Mouse (Mus musculus) hindbrain, embryonic 14.5 days (tissue): ENCODE measurements around the gene Cln3. TPM values are rescaled to one million over a fixed set of nuclear protein-coding genes. Genes with fewer than 3 reads are reported as not detected.

Experiments used
- ATAC-seq: fragments of 200-750 bp; cut with Nextera tagmentation; 2 replicates; pipeline ENCODE4 v1.8.0; 2017; ENCODE audit warnings: moderate number of reproducible peaks, mild to moderate bottlenecking, moderate TSS enrichment, moderate library complexity; ENCODE audit not compliant: low FRiP score
- DNase-seq: peaks from one replicate; pipeline ENCODE4 v3.0.0-alpha.2; 2015; ENCODE audit warnings: low spot score
- H3K27ac ChIP-seq: fragments of 300-500 bp; sonication (generic); 2 replicates; pipeline ENCODE4 v1.5.1; 2014; ENCODE audit warnings: mild to moderate bottlenecking, moderate library complexity
- H3K27me3 ChIP-seq: fragments of 300-500 bp; sonication (generic); 2 replicates; pipeline ENCODE4 v1.6.1; 2014; ENCODE audit warnings: mild to moderate bottlenecking, low read length, mixed read lengths; ENCODE audit not compliant: control insufficient read depth, insufficient read depth
- H3K36me3 ChIP-seq: fragments of 300-500 bp; sonication (generic); replicated peaks from 2 replicates; pipeline ENCODE4 v1.6.1; 2014; ENCODE audit not compliant: control insufficient read depth, insufficient read depth
- H3K4me1 ChIP-seq: fragments of 300-500 bp; sonication (generic); replicated peaks from 2 replicates; pipeline ENCODE4 v1.6.1; 2014; ENCODE audit warnings: antibody characterized with exemption, low read length, mixed read lengths; ENCODE audit not compliant: control insufficient read depth, insufficient read depth
- H3K4me2 ChIP-seq: fragments of 300-500 bp; sonication (generic); replicated peaks from 2 replicates; pipeline ENCODE4 v1.6.1; 2014; ENCODE audit warnings: mild to moderate bottlenecking, moderate library complexity
- H3K4me3 ChIP-seq: fragments of 300-500 bp; sonication (generic); replicated peaks from 2 replicates; pipeline ENCODE4 v1.5.1; 2014; ENCODE audit warnings: mild to moderate bottlenecking, low read length
- H3K9ac ChIP-seq: fragments of 300-500 bp; sonication (generic); 2 replicates; pipeline ENCODE4 v1.6.1; 2014
- H3K9me3 ChIP-seq: fragments of 300-500 bp; sonication (generic); 2 replicates; pipeline ENCODE4 v1.6.1; 2016; ENCODE audit warnings: low read length; ENCODE audit not compliant: control insufficient read depth
- WGBS: fragments of 180-500 bp; shearing (Covaris S2); extraction: QIAGEN DNeasy Blood & Tissue Kit; methylation state at CpG from one replicate; pipeline ENCODE4 v1.1.7; 2014; 5-methylcytosine and 5-hydroxymethylcytosine counted together
- polyA plus RNA-seq: library from polyadenylated mRNA; unstranded; fragments of >200 nt; fragmentation: Nextera tagmentation; extraction: Ambion mirVana; gene quantifications from 2 replicates; pipeline ENCODE4 v1.2.1, GENCODE M21; 2014

Cln3 gene
- polyA plus RNA-seq, 1 experiment from 2014 or later = 24.8 TPM

- Histone ChIP-seq H3K4me2 (no peak overlapping the region), H3K9ac (no peak overlapping the region), H3K4me1 (no peaks in the 10 kb centered on the region), H3K4me3 (no peak overlapping the region), H3K27ac (no peak overlapping the region), H3K27me3 (no peaks in the 10 kb centered on the region), H3K36me3 (peaks cover 73% of the 10 kb centered on the region), H3K9me3 (no peaks in the 10 kb centered on the region)
- ATAC-seq (no peak), DNase-seq (no peak)
- 93% methylated on average over 2 of the region's 2 CpGs for WGBS
These were observed 40.0 kb downstream of the Cln3 start for GRCm38 (mm10) chr7:126545631-126546030.

- Histone ChIP-seq H3K4me2 (no peak overlapping the region), H3K9me3 (no peaks in the 10 kb centered on the region), H3K4me3 (no peak overlapping the region), H3K4me1 (no peaks in the 10 kb centered on the region), H3K27me3 (peaks cover 7% of the 10 kb centered on the region), H3K9ac (no peak overlapping the region), H3K36me3 (peaks cover 33% of the 10 kb centered on the region), H3K27ac (no peak overlapping the region)
- WGBS = 81% methylated on average over 1 of the region's 1 CpGs
- DNase-seq (no peak), ATAC-seq (no peak)
These were observed 44.0 kb downstream of the Cln3 start for GRCm38 (mm10) chr7:126541661-126542060.

GRCm38 (mm10) chr7:126537820-126538585, 47.6 kb downstream of the Cln3 start:
- Histone ChIP-seq H3K4me3 (no peak overlapping the region), H3K27ac (no peak overlapping the region), H3K36me3 (no peaks in the 10 kb centered on the region), H3K27me3 (peaks cover 14% of the 10 kb centered on the region), H3K4me2 (no peak overlapping the region), H3K4me1 (no peaks in the 10 kb centered on the region), H3K9me3 (no peaks in the 10 kb centered on the region), H3K9ac (no peak overlapping the region)
- no peak for ATAC-seq
- no peak for DNase-seq
- WGBS = 83% methylated on average over 5 of the region's 5 CpGs

- Histone ChIP-seq H3K9ac (peak overlapping the region; percentile 56; the same call in 1 of the 2 replicates), H3K4me2 (peak overlapping the region; percentile 79), H3K27ac (no peak overlapping the region), H3K36me3 (no peaks in the 10 kb centered on the region), H3K27me3 (peaks cover 14% of the 10 kb centered on the region), H3K4me3 (peak overlapping the region; percentile 41), H3K4me1 (no peaks in the 10 kb centered on the region), H3K9me3 (no peaks in the 10 kb centered on the region)
- 53% methylated on average over 9 of the region's 9 CpGs for WGBS
- no peak for DNase-seq
- no peak for ATAC-seq
These were observed 49.2 kb downstream of the Cln3 start for GRCm38 (mm10) chr7:126536466-126536865.

- no peaks in the 10 kb centered on the region for H3K36me3 ChIP-seq
- H3K27me3 ChIP-seq = peaks cover 14% of the 10 kb centered on the region
- no peaks in the 10 kb centered on the region for H3K9me3 ChIP-seq
- no peak overlapping the region for H3K27ac ChIP-seq
- no peak for ATAC-seq
- H3K4me2 ChIP-seq = peak overlapping the region; percentile 79
- DNase-seq = peak; percentile 28
- WGBS = 2% methylated on average over 28 of the region's 28 CpGs
- H3K4me3 ChIP-seq = peak overlapping the region; percentile 41
- no peaks in the 10 kb centered on the region for H3K4me1 ChIP-seq
- H3K9ac ChIP-seq = peak overlapping the region; percentile 56
These were observed 49.9 kb downstream of the Cln3 start for GRCm38 (mm10) chr7:126535766-126536165.

GRCm38 (mm10) chr7:126533434-126533833, 52.2 kb downstream of the Cln3 start:
- Histone ChIP-seq H3K9ac (no peak overlapping the region), H3K4me2 (no peak overlapping the region), H3K4me3 (no peak overlapping the region), H3K27ac (no peak overlapping the region), H3K36me3 (no peaks in the 10 kb centered on the region), H3K4me1 (no peaks in the 10 kb centered on the region), H3K27me3 (peaks cover 14% of the 10 kb centered on the region), H3K9me3 (no peaks in the 10 kb centered on the region)
- DNase-seq = no peak
- ATAC-seq = no peak
- 74% methylated on average over 1 of the region's 1 CpGs for WGBS

GRCm38 (mm10) chr7:126528166-126528577, 57.4 kb downstream of the Cln3 start:
- Histone ChIP-seq H3K36me3 (no peaks in the 10 kb centered on the region), H3K9me3 (no peaks in the 10 kb centered on the region), H3K4me2 (0 out of 2 replicates have a peak overlapping the region, but pooled peaks have one; percentile 4), H3K4me1 (no peaks in the 10 kb centered on the region), H3K27ac (peak overlapping the region; percentile 61), H3K9ac (peak overlapping the region; percentile 42; the same call in 1 of the 2 replicates), H3K4me3 (no peak overlapping the region), H3K27me3 (no peaks in the 10 kb centered on the region)
- ATAC-seq (peak; percentile 27; the same call in 1 of the 2 replicates), DNase-seq (peak; percentile 92)
- WGBS = 3% methylated on average over 1 of the region's 1 CpGs

- H3K27me3 ChIP-seq = 0 out of 2 replicates have a peak, but pooled peaks cover 3% of the 10 kb centered on the region
- no peak overlapping the region for H3K9ac ChIP-seq
- 81% methylated on average over 3 of the region's 3 CpGs for WGBS
These were observed 62.3 kb downstream of the Cln3 start for GRCm38 (mm10) chr7:126523316-126523715.

More at GRCm38 (mm10) chr7:126523316-126523715, 62.3 kb downstream of the Cln3 start:
- ATAC-seq (no peak), DNase-seq (no peak)
- Histone ChIP-seq H3K4me2 (no peak overlapping the region), H3K4me1 (no peaks in the 10 kb centered on the region), H3K27ac (no peak overlapping the region), H3K36me3 (no peaks in the 10 kb centered on the region), H3K9me3 (no peaks in the 10 kb centered on the region), H3K4me3 (no peak overlapping the region)
